ENCODE assay signal across 8 mouse cellular contexts in the genomic region with DNA sequence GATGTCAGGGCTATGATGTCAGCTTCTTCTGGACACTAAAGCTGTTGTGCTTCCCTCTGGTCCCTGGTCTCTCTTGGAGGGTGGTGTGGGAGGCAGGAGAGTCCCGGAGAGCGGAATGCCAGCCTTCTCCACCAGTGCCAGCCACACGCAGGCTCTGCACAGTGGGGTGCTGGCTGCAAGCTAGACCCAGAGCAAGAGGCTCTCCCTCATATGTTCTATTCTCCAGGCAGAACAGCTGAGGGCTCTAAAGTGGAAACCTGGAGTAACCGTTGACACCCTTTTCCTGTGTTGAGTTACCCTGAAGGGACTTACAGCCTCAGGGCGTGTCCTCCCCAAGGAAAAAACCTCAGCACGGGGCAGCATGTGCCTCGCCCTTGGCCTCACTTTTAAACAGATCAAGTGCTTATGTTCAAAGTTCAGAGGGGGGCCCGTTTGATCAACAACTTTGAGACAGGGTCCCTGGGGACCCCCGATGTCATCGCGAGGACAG. TPM values are rescaled to one million over a fixed set of nuclear protein-coding genes. Genes with fewer than 3 reads are reported as not detected.
DNase-seq lines count a peak whose midpoint lies in the region; ATAC-seq and TF ChIP-seq lines count a peak whose summit lies in the region.

No protein-coding gene starts in this region.

- DNase-seq in kidney, postnatal 0 days (ENCODE audit: low spot score), result no peak
- no peak for DNase-seq in kidney, adult 8-10 months
- peak; percentile 79 for DNase-seq in cerebellum, adult 9-10 months
- DNase-seq in heart, postnatal 0 days (ENCODE audit: low spot score), result no peak
- no peak for DNase-seq in midbrain, embryonic 10.5 days (ENCODE audit: low spot score)
- DNase-seq in gastrocnemius, adult 18-20 months (ENCODE audit: low spot score), result no peak
- no peak for DNase-seq in adrenal gland, postnatal 25 days
- DNase-seq in testis, postnatal 10 days (ENCODE audit: low spot score), result no peak

- no peak overlapping the region; the same call in 1 of the 2 replicates for H3K4me3 ChIP-seq in kidney, postnatal 0 days (replicated peaks; ENCODE audit: low read depth, low read length)
- H3K4me3 ChIP-seq in heart, postnatal 0 days (ENCODE audit: low read depth, low read length), result peak overlapping the region; percentile 72; the same call in 1 of the 2 replicates
- peak overlapping the region; percentile 70 for H3K4me3 ChIP-seq in midbrain, embryonic 10.5 days

- H3K9ac ChIP-seq in kidney, postnatal 0 days (ENCODE audit: low read depth, low read length), result peak overlapping the region; percentile 73
- H3K9ac ChIP-seq in heart, postnatal 0 days (replicated peaks; ENCODE audit: low read depth, low read length), result peak overlapping the region; percentile 77

- no peaks in the 10 kb centered on the region for H3K9me3 ChIP-seq in kidney, postnatal 0 days (replicated peaks; ENCODE audit: low read length)
- H3K9me3 ChIP-seq in heart, postnatal 0 days (replicated peaks; ENCODE audit: control insufficient read depth, low read length), result no peaks in the 10 kb centered on the region
- H3K9me3 ChIP-seq in midbrain, embryonic 10.5 days (replicated peaks), result no peaks in the 10 kb centered on the region

- H3K36me3 ChIP-seq in kidney, postnatal 0 days (ENCODE audit: insufficient read depth, low read length), result no peaks in the 10 kb centered on the region
- no peaks in the 10 kb centered on the region for H3K36me3 ChIP-seq in heart, postnatal 0 days (replicated peaks; ENCODE audit: control insufficient read depth, insufficient read depth, low read length)
- H3K36me3 ChIP-seq in midbrain, embryonic 10.5 days, result no peaks in the 10 kb centered on the region

- no peak for TF ChIP-seq EP300 in heart, postnatal 0 days (IDR thresholded peaks at IDR 0.05; ENCODE audit: low read depth)

- TF ChIP-seq CTCF in kidney, postnatal 0 days (IDR thresholded peaks at IDR 0.05; ENCODE audit: low read depth), result no peak
- no peak for TF ChIP-seq CTCF in heart, postnatal 0 days (IDR thresholded peaks at IDR 0.05; ENCODE audit: low read depth)

- peak; percentile 4; the same call in 1 of the 2 replicates for ATAC-seq in kidney, postnatal 0 days (replicated peaks; ENCODE audit: low FRiP score, low read depth)
- peak; percentile 3; the same call in 1 of the 2 replicates for ATAC-seq in heart, postnatal 0 days (ENCODE audit: insufficient read depth, low read depth)

- WGBS in kidney, postnatal 0 days, result 16% methylated on average over 11 of the region's 11 CpGs
- 16% methylated on average over 11 of the region's 11 CpGs for WGBS in heart, postnatal 0 days
- WGBS in midbrain, embryonic 10.5 days, result 15% methylated on average over 11 of the region's 11 CpGs

- H3K27ac ChIP-seq in kidney, postnatal 0 days, result peak overlapping the region; percentile 65
- H3K27ac ChIP-seq in heart, postnatal 0 days (ENCODE audit: low read depth), result peak overlapping the region; percentile 90
- H3K27ac ChIP-seq in midbrain, embryonic 10.5 days (replicated peaks), result peak overlapping the region; percentile 74

- peak overlapping the region; percentile 95 for H3K4me2 ChIP-seq in kidney, postnatal 0 days (ENCODE audit: low read length)
- H3K4me2 ChIP-seq in heart, postnatal 0 days (ENCODE audit: low read depth, low read length), result peak overlapping the region; percentile 97

- no peaks in the 10 kb centered on the region for H3K27me3 ChIP-seq in kidney, postnatal 0 days (ENCODE audit: insufficient read depth, low read length)
- H3K27me3 ChIP-seq in heart, postnatal 0 days (ENCODE audit: control insufficient read depth, insufficient read depth, low read length), result no peaks in the 10 kb centered on the region
- H3K27me3 ChIP-seq in midbrain, embryonic 10.5 days (ENCODE audit: low read depth, poor library complexity, severe bottlenecking), result peaks cover 53% of the 10 kb centered on the region

- peaks cover 44% of the 10 kb centered on the region for H3K4me1 ChIP-seq in kidney, postnatal 0 days (replicated peaks; ENCODE audit: insufficient read depth, low read length)
- H3K4me1 ChIP-seq in heart, postnatal 0 days (ENCODE audit: control insufficient read depth, insufficient read depth), result peaks cover 41% of the 10 kb centered on the region
- peaks cover 42% of the 10 kb centered on the region for H3K4me1 ChIP-seq in midbrain, embryonic 10.5 days

RNA-seq across cellular contexts. Expression of a gene that starts 0.4 kb away (rescaled TPM):
- polyA plus RNA-seq in kidney, postnatal 0 days (2015; fragmentation: Nextera tagmentation; extraction: Ambion mirVana), result 122 and 127 TPM in 2 replicates
- 75.3 and 102 TPM in 2 replicates for total RNA-seq in heart, postnatal 0 days (2014; rRNA removed; ENCODE audit: low replicate concordance)
- 94.6 and 97.2 TPM in 2 replicates for polyA plus RNA-seq in heart, postnatal 0 days (2015; fragmentation: Nextera tagmentation; extraction: Ambion mirVana)
- polyA plus RNA-seq in midbrain, embryonic 10.5 days (2016; fragmentation: Nextera tagmentation; extraction: Ambion mirVana), result 23.1 and 24.3 TPM in 2 replicates
- total RNA-seq in gastrocnemius, adult 18-20 months (2021), result 10 to 100 TPM; 17.3 to 23.8 TPM
- 47.6 and 55.2 TPM in 2 replicates for total RNA-seq in adrenal gland, postnatal 25 days (2021)

RNA-seq across cellular contexts. Expression of a gene that starts 29.0 kb away (rescaled TPM):
- polyA plus RNA-seq in kidney, postnatal 0 days (2015; fragmentation: Nextera tagmentation; extraction: Ambion mirVana), result 71.3 and 77.0 TPM in 2 replicates
- 114 and 136 TPM in 2 replicates for total RNA-seq in heart, postnatal 0 days (2014; rRNA removed; ENCODE audit: low replicate concordance)
- polyA plus RNA-seq in heart, postnatal 0 days (2015; fragmentation: Nextera tagmentation; extraction: Ambion mirVana), result 188 TPM in 2 replicates
- 23.1 and 23.3 TPM in 2 replicates for polyA plus RNA-seq in midbrain, embryonic 10.5 days (2016; fragmentation: Nextera tagmentation; extraction: Ambion mirVana)
- total RNA-seq in gastrocnemius, adult 18-20 months (2021), result 100 to 1,000 TPM; 124 to 139 TPM
- 52.0 and 60.3 TPM in 2 replicates for total RNA-seq in adrenal gland, postnatal 25 days (2021)

RNA-seq across cellular contexts. Expression of a gene that starts 39.0 kb away (rescaled TPM):
- polyA plus RNA-seq in kidney, postnatal 0 days (2015; fragmentation: Nextera tagmentation; extraction: Ambion mirVana), result 0.50 and 0.60 TPM in 2 replicates
- 5.4 and 5.5 TPM in 2 replicates for total RNA-seq in heart, postnatal 0 days (2014; rRNA removed; ENCODE audit: low replicate concordance)
- 1.5 TPM in 2 replicates for polyA plus RNA-seq in heart, postnatal 0 days (2015; fragmentation: Nextera tagmentation; extraction: Ambion mirVana)
- polyA plus RNA-seq in midbrain, embryonic 10.5 days (2016; fragmentation: Nextera tagmentation; extraction: Ambion mirVana), result 4.3 and 6.9 TPM in 2 replicates
- total RNA-seq in gastrocnemius, adult 18-20 months (2021), result 10 to 100 TPM; 63.4 to 85.0 TPM
- 2.4 and 4.2 TPM in 2 replicates for total RNA-seq in adrenal gland, postnatal 25 days (2021)
